Mouse (Mus musculus) MN1 (cell line): ENCODE results near the gene Cmtm1.
A peak's percentile ranks its signal among the peaks of the same experiment; 100 is the strongest.
"Not testable (repeated sequence)": the region's sequence is repeated elsewhere in the genome, so short reads cannot be mapped to it uniquely, and the experiment has no call there.

Experiments
- DNase-seq: peaks from one replicate; pipeline ENCODE4 v3.0.0-alpha.2; 2016; ENCODE audit warnings: low spot score

The Cmtm1 gene

DNA sequence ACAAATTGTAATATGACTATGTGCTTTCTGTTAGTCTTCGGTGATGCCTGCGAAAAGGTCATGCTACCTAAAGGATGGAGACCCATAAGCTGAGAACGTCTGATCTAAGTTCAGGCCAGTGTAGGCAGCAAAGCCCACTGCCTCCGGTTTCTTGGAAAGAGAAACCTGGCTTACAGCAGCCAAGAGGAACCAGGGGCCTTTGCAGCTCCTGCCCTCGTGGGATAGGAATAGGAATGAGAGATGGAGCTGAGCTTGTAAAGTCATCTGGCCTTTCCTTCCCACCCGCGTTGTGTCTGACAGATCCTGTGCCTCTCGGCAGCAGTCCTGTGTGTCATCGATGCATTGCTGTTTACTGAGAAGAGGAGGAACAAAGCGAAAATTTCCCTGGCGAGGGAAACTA, 11.3 kb upstream of the Cmtm1 start, which contains the start of gene Gm11020:
Gm11020 (plus strand) TSS at position 301 of the 400 bp plus-strand sequence.
- DNase-seq, result not testable (repeated sequence)

DNA sequence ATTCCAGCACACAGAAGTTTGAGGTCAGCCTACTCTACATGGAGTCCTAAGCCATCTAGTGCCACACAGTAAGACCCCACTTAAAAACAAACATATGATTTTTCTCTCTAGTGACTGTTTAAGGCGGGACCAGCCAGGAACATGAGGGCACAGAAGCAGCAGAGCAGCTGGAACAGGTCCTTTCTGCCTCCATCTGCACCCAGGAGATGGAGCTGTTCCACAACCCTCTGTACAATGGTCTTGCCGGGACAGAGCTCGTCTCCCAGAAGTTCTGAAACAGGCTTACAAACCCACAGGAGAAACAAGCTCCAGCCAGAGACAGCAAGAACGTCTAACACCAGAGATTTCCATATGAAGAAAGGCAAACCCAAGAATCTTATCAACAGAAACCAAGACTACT, 3.4 kb upstream of the Cmtm1 start:
- DNase-seq, result no peak

DNA sequence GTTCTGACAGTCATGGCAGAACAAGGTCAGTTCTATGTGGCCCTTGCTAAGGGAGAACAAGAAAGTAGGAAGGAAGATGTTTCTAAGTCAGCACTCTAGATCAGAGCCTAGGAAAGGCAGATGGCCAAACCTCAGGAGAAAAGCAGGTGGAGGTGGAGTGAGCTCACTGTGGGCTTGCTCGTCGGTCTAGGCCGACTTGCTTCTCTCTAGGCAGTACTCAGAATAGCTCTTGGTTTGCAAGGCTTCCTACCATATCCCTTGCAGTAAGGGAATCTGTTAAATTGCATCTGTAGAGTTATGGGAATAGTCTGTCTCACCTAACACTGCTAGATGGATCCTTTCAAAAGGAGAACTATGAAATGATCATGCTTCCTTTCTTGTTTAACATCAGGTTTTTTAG, 2.1 kb upstream of the Cmtm1 start:
- not testable (repeated sequence) for DNase-seq

DNA sequence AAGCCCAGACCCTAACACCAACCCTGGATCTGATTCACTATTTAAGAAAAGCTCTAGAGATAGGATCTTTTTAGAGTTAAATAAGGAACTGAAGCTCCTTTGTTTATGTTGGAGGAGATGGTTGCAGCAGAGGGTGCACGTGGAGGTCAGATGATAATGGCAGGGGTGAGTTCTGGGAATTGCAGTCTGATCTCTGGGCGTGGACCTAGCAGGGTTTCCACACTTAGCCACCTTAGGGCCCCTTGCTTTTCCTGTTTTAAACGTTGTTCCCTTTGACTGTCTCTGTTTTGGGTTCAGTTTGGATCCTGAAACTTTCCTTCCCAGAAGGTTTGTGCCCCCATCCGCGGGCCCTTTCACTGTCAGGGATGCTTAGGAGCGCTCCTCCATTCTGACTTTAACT, 1.6 kb downstream of the Cmtm1 start:
- DNase-seq, result not testable (repeated sequence)

DNA sequence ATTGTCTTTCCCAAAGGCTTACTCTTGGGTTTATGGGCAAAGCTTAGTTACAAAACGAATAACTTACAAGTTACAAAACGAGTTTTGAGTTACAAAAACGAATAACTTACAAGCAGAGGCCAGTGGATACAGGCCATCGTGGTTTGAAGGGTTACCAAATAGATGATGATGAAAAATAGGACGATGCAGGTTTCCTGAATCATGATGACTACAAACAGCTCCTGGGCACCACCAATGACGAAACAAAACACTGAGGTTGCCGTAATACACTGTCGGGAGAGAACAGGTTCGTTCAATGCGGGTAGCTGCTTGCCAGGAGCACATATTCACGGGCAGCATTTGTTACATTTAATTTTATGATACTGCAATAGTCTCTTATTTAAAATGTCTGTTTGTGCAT, 5.0 kb downstream of the Cmtm1 start:
- no peak for DNase-seq

DNA sequence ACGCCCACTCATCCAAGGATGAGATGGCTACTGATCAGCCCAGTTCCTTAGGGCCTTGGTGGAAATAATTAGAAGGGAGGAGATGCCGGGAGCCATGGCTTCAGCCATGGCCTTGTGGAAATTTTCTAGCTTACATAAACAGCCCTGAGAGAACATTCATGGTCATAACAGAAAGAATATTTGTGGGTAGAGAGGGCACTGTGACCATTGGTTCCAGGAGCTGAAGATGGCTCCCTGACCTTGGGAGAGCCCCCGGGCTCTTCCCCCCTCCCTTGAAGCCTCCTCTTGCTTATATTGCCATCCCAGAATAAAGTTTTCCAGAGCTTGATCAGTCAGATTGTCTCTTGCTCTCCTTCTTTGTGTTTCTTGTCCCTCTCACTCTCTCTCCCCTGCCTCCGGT, 7.4 kb downstream of the Cmtm1 start:
- DNase-seq, result not testable (repeated sequence)

DNA sequence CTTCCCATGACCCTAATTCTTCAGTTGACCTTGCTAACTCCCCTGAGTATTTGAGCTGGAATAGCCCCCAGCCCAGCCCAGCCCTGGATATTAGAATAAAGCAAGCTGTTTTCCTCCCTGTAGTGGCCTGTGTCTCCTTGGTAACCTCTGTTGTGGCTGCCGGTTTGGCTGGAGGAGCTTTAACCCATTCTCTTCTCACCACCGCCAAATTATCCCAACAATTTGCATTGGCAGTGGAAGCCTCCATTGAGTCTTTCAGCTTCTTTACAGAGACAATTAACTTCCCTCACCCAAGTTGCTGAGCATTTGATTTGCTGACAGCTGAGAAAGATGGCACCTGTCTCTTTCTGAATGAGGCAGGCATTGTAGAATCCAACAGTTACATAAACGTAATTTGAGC, 8.4 kb downstream of the Cmtm1 start:
- not testable (repeated sequence) for DNase-seq

DNA sequence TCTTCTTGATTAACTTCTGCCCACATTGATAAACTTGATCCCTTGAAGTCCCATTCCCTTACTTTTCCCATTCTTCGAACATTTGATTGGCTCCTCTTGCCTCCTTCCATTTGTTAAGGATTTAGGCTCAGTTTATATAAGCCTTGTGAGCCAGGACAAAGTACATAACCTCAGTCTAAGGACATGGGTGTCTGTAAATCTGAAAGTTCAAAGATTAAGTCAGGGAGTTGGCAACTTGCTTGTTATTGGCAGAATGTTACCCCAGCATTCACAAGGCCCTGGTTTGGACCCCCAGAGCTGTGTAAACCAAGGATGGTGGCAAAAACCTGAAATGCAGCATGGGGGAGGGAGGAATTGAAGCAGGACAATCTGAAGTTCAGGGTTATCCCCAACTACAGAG, 15.5 kb downstream of the Cmtm1 start:
- no peak for DNase-seq

DNA sequence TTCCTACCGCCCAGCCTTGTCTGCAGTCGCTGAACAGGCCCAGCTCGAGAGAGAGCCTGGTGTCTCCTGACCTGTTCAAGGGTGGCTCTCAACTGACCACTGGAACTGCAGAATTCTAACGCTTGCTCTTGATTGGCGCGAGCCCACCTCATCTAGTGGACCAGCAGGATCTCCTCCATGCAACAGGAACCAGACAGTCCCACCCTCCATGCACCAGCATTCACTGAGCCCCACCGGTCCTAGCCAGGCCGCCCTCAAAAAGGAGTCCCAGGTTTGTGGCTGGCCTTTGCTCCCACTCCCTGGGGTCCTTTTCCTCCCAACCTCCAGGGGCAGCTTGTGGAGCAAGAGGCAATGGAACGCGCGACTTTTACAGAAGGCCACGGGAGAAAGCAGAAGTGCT, 16.9 kb downstream of the Cmtm1 start, which contains the start of gene Cmtm2a:
Cmtm2a (minus strand) TSS at position 101 of the 400 bp plus-strand sequence.
- DNase-seq, result not testable (repeated sequence)

DNA sequence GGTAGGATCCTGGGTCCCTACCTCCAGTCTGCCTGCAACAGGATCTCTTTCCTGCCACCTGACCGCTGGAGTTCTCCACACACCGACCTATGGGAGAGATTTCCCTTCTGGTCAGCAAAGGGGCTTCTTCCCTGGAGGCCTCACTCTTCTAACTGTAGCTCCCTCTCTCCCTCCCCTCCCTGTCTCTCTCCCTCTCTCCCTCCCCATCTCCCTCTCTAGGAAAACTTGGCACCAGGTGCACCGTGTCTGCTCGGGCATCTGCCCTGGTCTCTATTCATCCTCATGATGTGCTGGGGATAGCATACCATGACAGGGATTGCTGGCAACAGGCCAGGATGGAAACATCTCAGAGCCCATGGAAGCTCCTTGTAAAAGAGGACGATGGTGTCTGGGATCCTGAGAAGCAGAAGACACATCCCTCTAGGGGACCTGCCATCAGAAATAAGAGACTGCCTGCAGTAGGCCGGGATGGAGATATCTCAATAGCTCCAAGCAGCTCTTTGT, 41.0 kb downstream of the Cmtm1 start:
- no peak for DNase-seq

DNA sequence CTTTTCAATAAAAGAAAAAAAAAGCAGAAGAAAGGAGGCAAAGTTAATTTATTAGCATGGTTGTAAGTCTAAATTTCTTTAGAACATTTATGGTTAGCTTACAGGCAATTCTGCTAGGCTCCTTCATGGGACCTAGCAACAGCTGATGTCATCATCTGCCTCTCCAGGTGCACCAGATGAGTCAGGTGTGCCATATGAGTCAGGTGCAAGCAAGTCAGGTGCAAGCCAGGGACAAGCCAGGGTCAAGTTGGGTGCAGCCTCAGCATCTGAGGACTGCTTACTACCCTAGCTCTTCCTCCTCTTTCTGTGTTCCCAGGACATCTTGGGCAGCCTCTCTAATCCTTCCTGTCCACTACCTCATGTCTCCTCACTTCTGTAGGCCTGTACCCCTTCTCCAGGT, 41.6 kb downstream of the Cmtm1 start:
- no peak for DNase-seq

DNA sequence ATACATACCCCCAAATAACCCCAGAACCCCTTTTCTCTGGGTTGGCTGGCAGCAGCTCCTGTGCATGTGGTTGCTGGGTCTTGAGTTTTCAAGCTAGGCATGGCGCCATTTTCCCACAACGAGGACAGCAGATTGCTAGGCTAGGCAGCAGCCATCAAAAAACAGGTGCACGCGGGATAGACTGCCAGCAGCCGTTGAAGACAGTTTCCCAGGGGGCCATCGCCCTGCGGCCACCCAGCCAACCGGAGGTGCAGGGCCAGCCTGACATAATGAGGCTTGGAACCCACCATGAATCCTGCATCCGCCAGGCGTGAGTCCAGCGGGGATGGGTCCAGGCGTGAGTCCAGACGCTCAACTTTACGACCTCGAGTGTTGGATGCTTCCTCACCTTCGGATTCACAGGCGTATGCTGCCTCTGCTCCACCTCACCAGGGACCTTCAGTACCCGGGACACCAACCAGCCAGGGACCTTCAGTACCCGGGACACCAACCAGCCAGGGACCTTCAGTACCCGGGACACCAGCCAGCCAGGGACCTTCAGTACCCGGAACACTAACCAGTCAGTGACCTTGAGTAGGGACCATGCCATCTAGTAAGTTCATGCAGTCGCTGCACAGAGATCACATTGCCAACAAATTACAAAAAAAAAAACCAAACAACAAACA, 45.5 kb downstream of the Cmtm1 start:
- not testable (repeated sequence) for DNase-seq

DNA sequence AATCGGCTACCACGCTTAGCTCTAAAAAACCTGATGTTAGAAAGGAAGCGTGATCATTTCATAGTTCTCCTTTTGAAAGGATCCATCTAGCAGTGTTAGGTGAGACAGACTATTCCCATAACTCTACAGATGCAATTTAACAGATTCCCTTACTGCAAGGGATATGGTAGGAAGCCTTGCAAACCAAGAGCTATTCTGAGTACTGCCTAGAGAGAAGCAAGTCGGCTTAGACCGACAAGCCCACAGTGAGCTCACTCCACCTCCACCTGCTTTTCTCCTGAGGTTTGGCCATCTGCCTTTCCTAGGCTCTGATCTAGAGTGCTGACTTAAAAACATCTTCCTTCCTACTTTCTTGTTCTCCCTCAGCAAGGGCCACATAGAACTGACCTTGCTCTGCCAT, 48.1 kb downstream of the Cmtm1 start:
- not testable (repeated sequence) for DNase-seq

DNA sequence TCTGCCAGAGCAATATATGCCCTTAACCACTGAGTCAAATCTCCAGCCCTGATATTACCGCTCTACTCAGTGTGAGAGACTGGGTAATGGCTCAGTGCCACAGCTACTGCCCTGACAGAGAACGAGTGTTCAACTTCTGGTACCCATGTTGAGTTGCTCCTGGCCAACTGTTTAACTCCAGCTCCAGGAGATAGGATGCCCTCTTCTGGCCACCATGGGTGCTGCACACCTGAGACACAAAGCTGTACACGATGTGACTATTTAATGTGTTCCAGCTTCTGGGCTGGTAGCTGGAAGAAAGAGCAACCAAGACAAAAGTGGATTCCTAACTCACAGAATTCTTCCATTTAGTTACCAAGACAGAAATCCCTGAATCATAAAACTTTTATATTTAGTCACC, 56.9 kb downstream of the Cmtm1 start:
- DNase-seq, result no peak

DNA sequence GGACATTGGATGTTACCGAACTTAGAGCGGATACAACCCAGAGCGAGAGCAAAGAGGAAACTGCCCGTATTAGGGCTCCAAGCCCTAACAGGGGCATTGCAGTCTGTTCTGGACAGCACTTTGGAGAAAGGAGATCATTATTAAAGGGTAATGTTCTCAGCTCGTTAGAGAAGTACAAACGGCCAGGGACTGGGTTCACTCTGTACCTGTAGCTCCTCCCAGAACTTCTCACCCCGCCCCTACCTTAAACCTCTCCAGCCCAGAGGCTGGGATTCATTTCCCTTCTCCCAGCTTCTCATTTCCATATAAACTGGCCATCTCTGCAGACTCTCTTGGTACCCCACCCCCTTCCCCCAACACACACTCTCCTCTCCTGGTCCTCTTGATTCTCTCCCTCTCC, 58.5 kb downstream of the Cmtm1 start:
- peak; percentile 24 for DNase-seq

DNA sequence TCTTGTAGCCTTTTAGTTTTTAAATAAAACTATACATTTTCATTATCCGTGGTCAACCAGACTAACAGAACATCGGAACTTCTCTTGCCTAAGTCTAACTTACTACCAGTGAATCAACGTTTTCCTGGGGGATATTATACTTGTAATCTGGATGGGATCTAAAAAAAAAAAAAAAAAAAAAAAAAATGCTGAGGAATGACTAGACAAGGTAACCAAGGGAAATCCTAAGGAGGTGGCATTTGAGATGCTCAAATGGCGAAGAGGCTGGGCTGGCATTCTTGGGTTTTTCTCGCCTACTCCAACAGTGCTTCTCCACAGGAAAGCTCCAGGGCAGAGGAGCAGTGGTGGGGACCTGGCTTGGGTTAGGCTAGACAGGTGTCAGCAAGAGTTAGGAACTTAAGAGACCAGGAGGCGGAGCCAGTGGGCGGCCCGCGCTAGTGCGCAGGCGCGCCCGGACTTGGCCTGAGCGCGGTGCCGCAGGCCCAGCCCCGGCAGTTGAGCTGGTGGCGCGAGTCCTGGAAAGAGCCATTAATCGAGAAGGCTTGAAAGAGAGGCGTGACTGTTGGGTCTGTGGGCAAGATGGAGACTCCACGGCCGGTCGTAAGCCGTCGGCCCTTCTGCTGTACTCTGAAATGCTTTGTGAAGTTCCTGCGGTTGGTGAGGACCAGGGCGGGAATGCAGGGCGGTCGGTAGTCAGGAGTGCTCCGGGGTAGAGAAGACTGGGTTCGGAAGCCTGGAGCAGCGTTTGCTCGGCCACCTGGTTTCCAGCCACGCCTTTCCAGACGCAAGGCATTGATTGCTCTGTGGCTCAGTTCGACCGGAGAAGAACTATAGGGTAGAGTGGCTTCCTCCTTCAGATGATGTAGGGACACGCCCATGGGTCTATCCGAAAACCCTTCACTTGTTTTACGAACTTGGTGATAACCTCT, 59.2 kb downstream of the Cmtm1 start, which contains the start of gene Cklf:
Cklf (plus strand) TSS at position 423 of the 929 bp plus-strand sequence.
- peak; percentile 96 for DNase-seq

DNA sequence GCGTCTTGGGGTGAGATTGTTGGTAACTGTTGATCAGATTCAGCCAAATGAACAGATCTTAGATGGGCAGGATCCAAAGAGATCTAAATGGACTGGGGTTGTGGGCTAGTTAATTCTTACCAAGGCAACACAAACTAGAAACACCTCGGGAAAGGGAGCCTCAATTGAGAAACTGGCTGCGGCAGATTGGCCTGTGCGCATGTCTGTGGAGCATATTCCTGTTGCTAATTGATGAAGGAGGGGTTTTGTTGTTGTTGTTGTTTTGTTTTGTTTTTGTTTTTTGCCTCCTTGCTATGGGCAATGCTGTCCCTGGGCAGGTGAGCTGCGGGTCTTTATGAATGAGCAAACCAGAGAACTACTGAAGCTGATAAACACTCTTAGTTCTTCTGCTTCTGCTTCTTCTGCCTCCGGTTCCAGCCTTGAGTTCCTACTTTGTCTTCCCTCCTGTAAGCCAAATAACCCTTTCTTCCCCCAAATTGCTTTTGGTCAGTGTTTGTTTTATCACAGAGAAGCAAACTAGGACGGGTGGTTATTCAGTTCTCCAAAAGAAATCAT, 60.4 kb downstream of the Cmtm1 start:
- DNase-seq, result no peak

DNA sequence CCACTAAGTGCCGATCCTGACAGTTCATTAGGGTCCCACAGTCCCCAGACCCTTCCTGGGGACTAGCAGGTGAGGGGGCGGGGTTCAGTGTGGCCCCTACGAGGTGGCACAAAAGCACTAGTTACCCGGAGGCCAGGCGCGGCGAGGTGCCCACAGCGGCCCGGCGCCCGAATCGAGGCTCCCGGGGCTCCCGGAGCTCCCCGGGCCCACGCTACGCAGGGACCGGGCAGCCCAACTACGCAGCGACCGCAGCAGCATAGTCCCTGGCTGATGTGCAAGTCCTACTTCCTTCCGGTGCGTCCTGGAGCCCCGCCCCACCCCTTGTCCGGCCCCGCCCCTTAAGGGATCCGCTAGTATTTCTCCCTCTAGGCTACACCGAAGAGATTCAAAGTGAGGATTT, 61.7 kb downstream of the Cmtm1 start, which contains the start of gene Tk2:
Tk2 (minus strand) TSS at position 283 of the 400 bp plus-strand sequence.
- peak; percentile 82 for DNase-seq

DNA sequence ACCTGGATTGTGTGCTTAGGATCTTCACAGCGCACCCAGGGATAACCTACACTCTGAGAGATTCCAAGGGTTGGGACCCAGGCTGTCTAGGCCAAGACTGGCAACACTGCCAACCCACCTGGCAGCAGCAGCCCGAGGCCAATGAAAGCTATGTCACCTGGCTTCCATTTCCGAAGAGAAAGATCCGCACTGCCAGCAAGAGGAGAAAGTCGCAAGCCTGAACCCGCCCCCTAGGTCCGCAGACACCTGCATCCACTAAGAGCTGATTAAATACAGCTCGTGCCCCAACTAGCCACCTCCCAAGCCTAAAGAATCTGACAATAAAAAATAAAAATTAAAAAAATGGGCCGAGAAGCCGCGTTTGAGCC, 62.1 kb downstream of the Cmtm1 start:
- peak; percentile 20 for DNase-seq

DNA sequence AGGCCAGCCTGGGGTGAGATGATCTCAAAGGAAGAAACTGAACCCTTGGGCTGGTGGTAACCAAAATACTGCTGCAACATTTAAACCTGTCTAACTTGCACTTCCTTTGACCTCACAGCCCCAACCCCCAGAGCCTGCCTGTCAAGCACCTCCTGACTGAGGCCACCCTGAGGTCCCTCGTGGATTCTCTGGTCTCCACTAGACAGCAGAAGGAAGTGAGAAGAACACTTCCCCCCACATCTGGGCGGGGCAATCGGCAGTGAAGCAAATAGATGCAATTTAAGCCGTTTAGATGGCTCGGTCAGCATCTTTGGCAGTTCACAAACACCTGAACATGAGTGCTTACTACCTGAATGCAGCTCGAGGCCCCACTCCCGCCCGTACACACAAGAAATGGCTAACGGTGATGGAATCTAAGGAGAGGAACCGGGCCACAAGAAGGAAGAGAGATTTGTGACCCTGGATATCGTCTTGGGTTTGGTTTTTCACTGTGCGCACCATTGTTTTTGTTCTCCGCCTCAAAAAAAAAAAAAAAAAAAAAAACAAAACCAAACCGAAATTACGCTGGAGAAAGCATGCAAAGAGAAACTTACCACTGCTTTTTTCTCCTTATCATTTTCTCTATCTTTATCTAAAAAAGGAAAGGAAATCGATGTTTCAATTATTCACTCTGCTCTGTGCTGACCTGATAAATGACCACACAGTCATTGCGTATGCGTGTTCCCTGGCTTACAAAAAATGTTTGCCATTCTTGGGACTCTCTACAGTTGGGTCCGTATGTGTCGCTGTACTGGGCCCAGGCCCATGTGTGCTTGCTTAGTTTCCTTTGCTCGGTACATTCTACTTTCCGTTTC, 62.7 kb downstream of the Cmtm1 start:
- no peak for DNase-seq

DNA sequence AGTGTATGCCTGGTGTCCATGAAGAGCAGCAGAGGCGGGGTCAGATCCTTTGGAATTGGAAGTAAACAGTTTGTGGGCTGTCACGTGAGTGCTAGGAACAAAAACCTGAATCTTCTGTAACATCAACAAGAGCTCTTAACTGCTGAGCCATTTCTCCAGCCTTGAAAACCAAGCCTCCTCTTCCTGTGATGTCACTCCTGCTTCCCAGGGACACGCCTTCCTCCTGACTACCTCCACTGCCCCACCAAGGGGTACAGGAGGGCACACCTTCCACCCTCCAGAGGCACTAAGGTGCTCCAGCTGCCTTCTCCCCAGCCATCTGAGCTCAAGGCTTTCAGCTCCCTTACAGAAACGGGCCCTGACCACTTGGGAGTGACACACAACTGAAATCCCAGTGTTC, 63.3 kb downstream of the Cmtm1 start:
- no peak for DNase-seq
